Mouse (Mus musculus) forebrain, embryonic 16.5 days (tissue): ENCODE measurements at regions not wholly inside any gene's neighbourhood (a gene's known extent, or its start where the extent isn't known, plus 50 kb on each side); places are given as distances from the start of the nearest gene placed in this dataset. TPM values are rescaled to one million over a fixed set of nuclear protein-coding genes. Genes with fewer than 3 reads are reported as not detected.

ENCODE experiments used
- ATAC-seq: fragments of 200-750 bp; cut with Nextera tagmentation; 2 replicates; pipeline ENCODE4 v1.8.0; 2017; ENCODE audit warnings: mild to moderate bottlenecking, moderate library complexity
- H3K27ac ChIP-seq: fragments of 300-500 bp; sonication (generic); 2 replicates; pipeline ENCODE4 v1.5.1; 2014; ENCODE audit warnings: low read length, control low read depth
- H3K27me3 ChIP-seq: fragments of 300-500 bp; sonication (generic); replicated peaks from 2 replicates; pipeline ENCODE4 v1.6.1; 2014; ENCODE audit warnings: low read length; ENCODE audit not compliant: control insufficient read depth, insufficient read depth
- H3K36me3 ChIP-seq: fragments of 300-500 bp; sonication (generic); 2 replicates; pipeline ENCODE4 v1.6.1; 2014; ENCODE audit not compliant: control insufficient read depth, insufficient read depth
- H3K4me1 ChIP-seq: fragments of 300-500 bp; sonication (generic); replicated peaks from 2 replicates; pipeline ENCODE4 v1.6.1; 2014; ENCODE audit warnings: low read length; ENCODE audit not compliant: control insufficient read depth, insufficient read depth
- H3K4me2 ChIP-seq: fragments of 300-500 bp; sonication (generic); 2 replicates; pipeline ENCODE4 v1.6.1; 2014; ENCODE audit warnings: mild to moderate bottlenecking, low read length, control low read depth
- H3K4me3 ChIP-seq: fragments of 300-500 bp; sonication (generic); replicated peaks from 2 replicates; pipeline ENCODE4 v1.5.1; 2014; ENCODE audit warnings: mild to moderate bottlenecking, low read length, control low read depth
- H3K9ac ChIP-seq: fragments of 300-500 bp; sonication (generic); replicated peaks from 2 replicates; pipeline ENCODE4 v1.6.1; 2014; ENCODE audit warnings: low read depth, low read length, control low read depth
- H3K9me3 ChIP-seq: fragments of 300-500 bp; sonication (generic); 2 replicates; pipeline ENCODE4 v1.6.1; 2016; ENCODE audit warnings: low read length; ENCODE audit not compliant: control insufficient read depth
- WGBS: fragments of 180-500 bp; shearing (Covaris S2); extraction: QIAGEN DNeasy Blood & Tissue Kit; methylation state at CpG from one replicate; pipeline ENCODE4 v1.1.7; 2014; 5-methylcytosine and 5-hydroxymethylcytosine counted together
- microRNA-seq: library from miRNA; unstranded; fragments of <30 nt; microRNA quantifications from one replicate; pipeline ENCODE4, GENCODE M21; 2017

DNA sequence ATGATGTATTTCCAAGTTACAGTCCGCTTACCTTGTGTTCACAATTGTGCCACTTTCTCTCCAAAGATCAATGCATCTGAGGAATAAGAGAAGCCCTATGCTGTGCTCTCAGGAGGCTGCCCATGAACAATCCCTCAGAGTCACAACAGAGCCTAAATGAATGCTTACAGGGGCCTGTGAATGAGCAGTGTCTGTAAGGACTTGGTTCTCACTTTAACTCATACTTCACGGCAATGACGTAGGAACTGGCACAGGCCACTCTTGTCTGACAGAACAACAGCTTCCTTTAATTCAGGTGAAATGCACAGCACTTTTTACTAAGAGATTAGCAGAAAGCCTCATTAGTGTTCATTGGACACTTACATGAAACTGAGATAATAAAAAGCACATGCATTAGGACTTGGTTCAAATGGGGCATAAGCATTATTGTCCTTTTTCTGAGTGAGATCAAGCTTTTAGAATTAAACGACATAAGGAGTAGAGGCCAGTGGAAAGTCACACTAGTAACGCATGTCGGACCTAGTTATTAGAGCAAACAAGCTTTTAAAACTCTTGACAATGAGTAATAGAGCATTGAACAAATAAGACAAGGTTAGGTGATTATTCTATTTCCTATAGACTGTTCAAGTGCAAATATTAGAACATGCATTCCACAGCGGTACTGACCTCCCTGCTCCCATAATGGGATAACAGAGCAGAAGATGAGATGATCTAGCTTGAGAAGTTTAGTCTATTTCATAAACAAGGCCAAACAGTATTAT is 796.3 kb downstream of the Hace1 start:
- no peaks in the 10 kb centered on the region for H3K9me3 ChIP-seq
- H3K4me2 ChIP-seq, result no peak overlapping the region
- no peaks in the 10 kb centered on the region for H3K27me3 ChIP-seq
- WGBS, result 19% methylated on average over 7 of the region's 7 CpGs
- no peak overlapping the region for H3K4me3 ChIP-seq
- peak; percentile 62 for ATAC-seq
- H3K36me3 ChIP-seq, result no peaks in the 10 kb centered on the region
- H3K4me1 ChIP-seq, result no peaks in the 10 kb centered on the region
- no peak overlapping the region for H3K9ac ChIP-seq
- H3K27ac ChIP-seq, result no peak overlapping the region

DNA sequence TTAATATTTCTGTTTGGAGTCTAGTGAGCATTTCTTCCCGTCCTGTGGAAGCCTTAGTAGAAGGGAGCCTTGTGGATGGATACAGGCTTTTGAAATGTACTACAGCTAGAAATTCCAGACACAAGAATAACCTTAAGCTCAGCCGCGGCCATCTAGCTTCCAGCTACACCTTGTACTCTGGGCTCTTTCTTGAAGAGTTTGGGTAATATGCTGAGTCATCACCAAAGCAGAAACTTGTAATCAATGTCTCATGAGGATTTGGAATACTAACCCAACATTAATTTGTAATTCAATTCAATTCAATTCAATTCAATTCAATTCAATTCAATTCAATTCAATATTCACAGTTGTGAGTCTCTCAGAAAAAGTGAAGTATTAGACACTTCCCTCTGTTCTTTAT is 797.0 kb downstream of the Hace1 start:
- no peak overlapping the region for H3K27ac ChIP-seq
- no peaks in the 10 kb centered on the region for H3K9me3 ChIP-seq
- 70% methylated on average over 3 of the region's 3 CpGs for WGBS
- H3K27me3 ChIP-seq, result no peaks in the 10 kb centered on the region
- no peaks in the 10 kb centered on the region for H3K36me3 ChIP-seq
- H3K9ac ChIP-seq, result no peak overlapping the region
- no peak for ATAC-seq
- no peaks in the 10 kb centered on the region for H3K4me1 ChIP-seq
- no peak overlapping the region for H3K4me3 ChIP-seq
- H3K4me2 ChIP-seq, result no peak overlapping the region

GRCm38 (mm10) chr10:46397089-46397488 is 819.5 kb downstream of the Hace1 start:
- Histone ChIP-seq H3K36me3 (no peaks in the 10 kb centered on the region), H3K27me3 (no peaks in the 10 kb centered on the region), H3K27ac (no peak overlapping the region), H3K9me3 (no peaks in the 10 kb centered on the region), H3K9ac (no peak overlapping the region), H3K4me3 (no peak overlapping the region), H3K4me2 (no peak overlapping the region), H3K4me1 (no peaks in the 10 kb centered on the region)
- no peak for ATAC-seq
- WGBS, result 84% methylated on average over 4 of the region's 4 CpGs

- no peaks in the 10 kb centered on the region for H3K36me3 ChIP-seq
- ATAC-seq, result no peak
- WGBS, result 70% methylated on average over 2 of the region's 2 CpGs
- H3K9me3 ChIP-seq, result no peaks in the 10 kb centered on the region
- H3K27me3 ChIP-seq, result no peaks in the 10 kb centered on the region
- H3K4me3 ChIP-seq, result no peak overlapping the region
- H3K4me1 ChIP-seq, result no peaks in the 10 kb centered on the region
- H3K4me2 ChIP-seq, result no peak overlapping the region
- no peak overlapping the region for H3K27ac ChIP-seq
- H3K9ac ChIP-seq, result no peak overlapping the region
These were observed 826.3 kb downstream of the Hace1 start for GRCm38 (mm10) chr10:46403883-46404282.

Small RNA genes in the stretch of these regions (microRNA-seq; reads per million reads assigned to microRNA genes)
- not detected for gene Gm27410
